Mouse (Mus musculus) kidney, adult 2 months (tissue): ENCODE results near the gene Pip5kl1.

Experiments used
- CTCF ChIP-seq: fragments of 200-500 bp; conservative IDR thresholded peaks from 2 replicates; pipeline ENCODE4 v1.5.1; 2011; ENCODE audit warnings: low read depth, mild to moderate bottlenecking, control low read depth, low read length, moderate library complexity, mixed read lengths; ENCODE audit not compliant: insufficient read depth, insufficient read length
- POLR2A ChIP-seq: fragments of 200-500 bp; IDR thresholded peaks from one replicate; pipeline ENCODE4 v1.6.1; 2011; ENCODE audit warnings: low read depth, low read length, control low read depth

- TF ChIP-seq CTCF (peak; percentile 94), POLR2A (no peak)
Observed at GRCm38 (mm10) chr2:32602600-32603054, 28.0 kb downstream of the Pip5kl1 start.
